Mouse (Mus musculus): ENCODE measurements around the gene Foxk1.

Foxk1 gene

DNA sequence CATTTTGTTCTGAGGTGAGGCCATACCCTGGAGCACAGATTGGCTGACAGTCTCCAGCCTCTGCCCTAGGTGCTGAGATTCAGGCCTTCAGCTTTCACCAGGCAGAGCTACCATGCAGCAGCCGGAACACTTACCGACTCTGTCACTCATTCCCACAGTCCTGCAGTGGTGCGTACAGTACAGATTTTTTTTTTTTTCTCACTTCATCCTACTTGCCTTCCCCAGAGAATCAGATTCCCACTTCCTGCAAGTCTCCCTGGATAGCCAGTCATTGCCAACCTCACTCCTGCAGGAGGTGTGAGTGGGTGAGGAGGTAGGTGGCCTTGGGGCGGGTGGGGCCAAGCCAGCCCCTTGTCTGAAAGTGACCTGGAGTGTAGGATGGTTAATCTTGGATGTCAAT, 19.0 kb downstream of the Foxk1 start:
- DNase-seq (ENCODE audit: low read depth): no peak

DNA sequence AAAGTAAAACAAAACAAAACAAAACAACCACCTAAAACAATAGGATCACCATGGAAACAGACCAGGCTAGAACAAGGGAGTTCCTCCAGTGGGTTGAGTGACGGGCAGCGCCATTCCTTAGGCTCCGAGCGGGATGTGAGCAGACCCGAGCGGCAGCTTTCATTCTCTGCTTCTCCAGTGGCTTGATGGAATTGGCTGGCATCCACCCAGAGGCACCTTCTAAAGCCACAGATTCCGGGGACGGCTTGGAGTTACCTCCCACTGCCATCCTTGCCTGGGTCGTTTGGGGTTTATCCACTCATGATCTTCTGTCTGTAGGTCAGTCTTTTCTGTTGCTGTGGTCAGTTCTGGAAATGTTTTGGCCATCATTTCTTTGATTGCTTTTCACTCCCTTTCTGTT, 19.6 kb downstream of the Foxk1 start:
- peak; percentile 25 for DNase-seq (ENCODE audit: low read depth)

DNA sequence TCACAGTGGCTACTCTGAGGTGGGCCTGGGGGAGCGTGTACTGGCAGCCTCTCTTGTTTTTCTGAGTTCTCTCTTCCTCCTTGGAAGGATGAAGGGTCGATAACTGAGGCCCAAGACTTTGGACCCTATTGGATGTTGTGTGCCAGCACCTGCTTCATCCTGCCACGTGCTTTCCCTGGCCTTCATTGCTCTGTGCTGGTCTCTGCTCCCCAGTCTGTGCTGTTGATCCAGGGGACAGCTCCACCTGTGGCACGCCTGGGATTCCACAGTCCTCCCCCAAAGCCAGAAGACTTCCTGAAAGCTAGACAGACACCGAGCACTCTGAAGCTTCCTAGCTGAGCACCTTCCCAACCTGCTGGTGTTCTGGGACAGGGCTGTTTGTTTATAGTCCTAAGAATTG, 20.6 kb downstream of the Foxk1 start:
- DNase-seq (ENCODE audit: low read depth): no peak

DNA sequence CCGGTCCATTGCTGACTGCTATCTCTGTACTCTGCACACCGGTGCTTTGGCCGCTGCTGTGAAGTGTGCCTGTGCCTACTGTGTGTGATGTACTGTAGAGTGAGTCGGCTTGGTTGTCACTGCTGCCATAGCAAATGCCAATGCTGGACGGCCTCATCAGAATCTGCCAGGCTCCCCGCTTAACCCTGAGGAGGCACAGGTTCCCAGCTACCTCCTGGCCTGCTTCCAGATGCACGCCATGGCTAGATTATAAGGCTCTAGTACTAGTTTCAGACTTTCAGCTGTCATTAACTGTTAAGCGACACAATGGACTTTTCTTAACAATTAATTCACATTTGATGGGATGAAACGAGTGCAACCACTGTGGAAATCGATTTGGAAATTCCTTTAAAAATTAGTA, 21.8 kb downstream of the Foxk1 start:
- DNase-seq (ENCODE audit: low read depth): no peak

DNA sequence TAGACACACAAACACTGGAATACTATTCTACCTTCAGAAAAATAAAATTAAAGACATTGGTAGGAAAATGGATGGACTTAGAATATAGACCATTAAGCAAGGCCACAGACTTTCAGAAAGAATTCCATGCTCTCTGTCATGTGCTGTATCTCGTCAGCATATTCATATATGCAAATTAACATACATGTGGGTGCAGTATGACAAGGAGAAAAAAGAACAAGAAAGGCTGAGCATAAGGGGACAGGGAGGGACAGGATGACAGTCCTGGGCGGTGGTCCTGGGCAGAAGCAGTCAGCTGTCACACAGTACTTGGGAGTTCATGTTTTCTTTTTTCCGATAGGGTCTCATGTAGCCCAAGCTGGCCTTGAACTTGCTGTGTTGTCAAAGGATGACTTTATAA, 22.4 kb downstream of the Foxk1 start:
- DNase-seq (ENCODE audit: low read depth): no peak

GRCm38 (mm10) chr5:142424627-142425349, 23.5 kb downstream of the Foxk1 start:
- DNase-seq (ENCODE audit: low read depth): no peak

- DNase-seq (ENCODE audit: low read depth): no peak
Measured at GRCm38 (mm10) chr5:142426476-142426875, 25.2 kb downstream of the Foxk1 start.

- no peak for DNase-seq (ENCODE audit: low read depth)
Measured at GRCm38 (mm10) chr5:142427876-142428275, 26.6 kb downstream of the Foxk1 start.

DNA sequence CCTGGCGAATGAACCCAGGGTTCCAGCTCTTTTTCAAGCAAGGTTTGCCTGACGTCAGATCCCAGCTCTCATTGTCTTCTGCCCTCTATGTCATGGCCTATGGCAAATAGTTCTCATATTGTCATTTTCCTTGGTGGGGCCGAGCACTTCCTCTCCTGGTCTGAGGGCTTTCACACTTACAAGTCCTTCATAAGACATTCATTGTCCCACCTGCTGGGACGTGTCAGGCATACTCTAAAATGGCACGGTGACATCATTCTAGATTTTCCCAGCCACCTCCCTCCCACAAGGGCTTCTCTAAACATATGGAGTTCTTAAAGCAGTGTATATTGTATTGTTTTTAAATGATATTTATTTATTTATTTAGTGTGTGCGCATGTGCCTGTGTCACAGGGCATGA, 27.4 kb downstream of the Foxk1 start:
- DNase-seq (ENCODE audit: low read depth): no peak

GRCm38 (mm10) chr5:142431029-142431428, 29.7 kb downstream of the Foxk1 start:
- DNase-seq (ENCODE audit: low read depth): no peak

GRCm38 (mm10) chr5:142431811-142432434, 30.6 kb downstream of the Foxk1 start:
- no peak for DNase-seq (ENCODE audit: low read depth)

- no peak for DNase-seq (ENCODE audit: low read depth)
Measured at GRCm38 (mm10) chr5:142432695-142433094, 31.4 kb downstream of the Foxk1 start.

GRCm38 (mm10) chr5:142434052-142434451, 32.8 kb downstream of the Foxk1 start:
- no peak for DNase-seq (ENCODE audit: low read depth)

DNA sequence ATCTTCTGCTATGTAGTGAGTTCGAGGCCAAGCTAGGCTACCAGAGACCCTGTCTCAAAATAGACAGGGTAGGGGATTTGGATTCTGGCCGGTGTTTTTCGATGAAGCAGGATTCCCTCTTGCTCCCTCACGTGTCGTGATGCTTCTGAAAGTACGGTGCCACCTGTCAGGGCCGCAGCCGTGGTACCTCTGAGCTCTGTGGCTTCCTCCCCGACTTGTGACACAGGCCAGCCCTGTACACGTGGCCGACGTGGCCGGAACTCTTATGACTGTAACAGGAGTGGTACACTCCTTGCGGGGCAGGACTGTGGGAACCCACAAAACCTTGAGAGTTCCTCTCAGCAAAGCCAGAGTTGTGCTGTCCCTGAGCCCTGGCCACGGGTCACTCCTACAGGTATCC, 34.4 kb downstream of the Foxk1 start:
- no peak for DNase-seq (ENCODE audit: low read depth)

DNA sequence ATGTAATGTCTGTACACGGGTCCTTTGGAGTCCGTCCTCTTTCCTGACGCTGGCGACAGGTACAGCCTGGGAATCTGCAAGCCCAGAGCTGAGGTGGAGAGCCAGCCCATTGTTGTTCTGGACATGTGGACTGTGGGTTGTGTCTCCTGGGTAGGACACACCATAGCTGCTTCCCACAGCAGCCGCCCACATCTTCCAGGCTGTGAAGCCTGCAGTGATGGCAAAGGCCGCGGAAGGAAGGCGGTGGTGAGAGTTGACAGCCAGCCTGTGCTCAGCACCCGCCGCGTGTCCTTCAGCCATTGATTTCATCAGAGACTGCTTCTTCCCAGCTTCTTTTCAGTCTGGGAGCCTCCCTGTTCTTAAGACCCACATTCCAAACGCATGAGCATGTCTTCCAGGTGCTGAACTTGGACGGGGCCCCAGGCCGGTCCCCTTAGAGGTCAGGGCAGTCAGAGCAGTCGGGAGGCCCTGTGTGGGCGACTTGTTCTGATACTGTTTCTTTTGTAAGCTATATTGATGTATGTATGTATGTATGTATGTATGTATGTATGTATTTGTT, 37.2 kb downstream of the Foxk1 start:
- no peak for DNase-seq (ENCODE audit: low read depth)

DNA sequence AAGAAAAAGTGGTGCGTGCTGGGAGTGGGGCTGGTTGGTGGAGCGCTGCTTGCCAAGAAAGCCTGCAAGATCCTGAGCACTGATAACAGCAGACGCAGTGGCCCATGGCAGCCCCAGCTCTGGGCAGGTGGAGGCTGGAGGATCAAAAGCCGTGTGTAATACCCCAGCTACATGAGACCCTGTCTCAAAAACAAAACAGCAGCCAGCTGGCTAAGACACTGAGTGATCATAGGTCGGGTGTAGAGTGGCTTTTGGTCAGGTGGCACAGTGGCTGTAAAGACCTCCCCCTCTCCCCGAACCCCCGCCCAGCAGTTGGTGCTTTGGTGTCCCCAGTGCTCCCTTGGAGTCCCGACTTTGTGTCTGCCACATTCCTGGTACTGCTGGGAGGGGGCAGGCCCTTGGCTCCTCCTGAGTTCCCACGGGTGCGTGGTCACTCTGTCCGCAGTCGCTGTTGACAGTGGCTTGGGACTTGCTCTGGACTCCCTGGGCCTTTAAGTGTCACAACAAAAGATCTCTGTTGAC, 38.7 kb downstream of the Foxk1 start:
- DNase-seq (ENCODE audit: low read depth): peak; percentile 70

DNA sequence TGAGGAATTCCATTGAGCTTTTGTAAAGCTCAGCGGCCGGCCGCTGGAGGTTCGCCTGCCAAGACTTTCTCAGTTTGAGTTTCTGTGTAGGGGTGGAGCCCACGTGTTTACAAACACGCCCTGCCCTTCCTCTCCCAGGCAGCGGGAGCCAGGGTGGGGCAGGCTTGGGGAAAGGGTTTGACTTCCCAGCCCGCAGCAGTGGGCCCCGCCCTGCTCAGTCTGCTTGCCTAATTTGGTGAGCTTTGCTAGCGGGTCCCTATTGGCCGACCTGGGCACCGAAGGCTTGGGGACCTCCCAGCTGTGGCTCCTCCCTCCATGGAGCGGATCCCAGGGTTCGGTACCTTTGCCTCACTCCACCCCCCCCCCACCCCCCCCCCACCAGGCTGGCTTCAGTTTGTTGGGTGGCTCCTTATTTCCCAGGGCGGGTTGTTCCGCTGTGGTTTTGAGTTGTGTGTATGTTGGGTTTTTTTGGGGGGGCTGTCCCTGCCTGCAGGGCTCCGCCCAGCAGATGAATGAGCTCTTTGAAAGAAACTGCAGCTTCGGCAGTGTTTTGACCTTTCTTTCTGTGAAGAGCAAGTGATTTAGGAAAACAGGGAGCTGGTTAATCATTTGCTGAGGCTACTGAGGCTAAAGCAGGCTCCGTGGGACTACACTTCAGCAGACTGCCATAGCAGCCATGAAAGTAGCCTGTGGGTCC, 39.3 kb downstream of the Foxk1 start:
- DNase-seq (ENCODE audit: low read depth): peak; percentile 95

GRCm38 (mm10) chr5:142441332-142442044, 40.2 kb downstream of the Foxk1 start:
- peak; percentile 87 for DNase-seq (ENCODE audit: low read depth)

DNA sequence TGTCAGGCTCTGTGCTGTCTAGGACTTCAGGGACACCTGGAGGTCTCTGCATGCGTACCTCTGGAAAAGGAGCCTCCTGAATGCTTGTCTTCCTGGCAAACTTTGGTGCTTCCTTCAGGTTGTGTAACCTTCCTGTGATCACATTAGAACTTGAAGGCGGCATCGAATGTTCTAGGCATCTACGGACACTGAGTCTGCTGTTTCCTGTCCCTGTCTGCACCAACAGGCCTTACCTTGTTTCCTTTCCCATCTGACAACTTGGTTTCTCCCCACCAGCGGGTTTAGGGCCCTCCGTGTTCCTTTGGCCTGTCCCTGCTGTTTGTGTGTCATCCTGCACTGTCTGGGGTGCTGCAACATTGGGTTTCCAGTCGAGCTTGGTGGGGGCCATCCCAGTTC, 40.7 kb downstream of the Foxk1 start:
- peak; percentile 62 for DNase-seq (ENCODE audit: low read depth)

DNA sequence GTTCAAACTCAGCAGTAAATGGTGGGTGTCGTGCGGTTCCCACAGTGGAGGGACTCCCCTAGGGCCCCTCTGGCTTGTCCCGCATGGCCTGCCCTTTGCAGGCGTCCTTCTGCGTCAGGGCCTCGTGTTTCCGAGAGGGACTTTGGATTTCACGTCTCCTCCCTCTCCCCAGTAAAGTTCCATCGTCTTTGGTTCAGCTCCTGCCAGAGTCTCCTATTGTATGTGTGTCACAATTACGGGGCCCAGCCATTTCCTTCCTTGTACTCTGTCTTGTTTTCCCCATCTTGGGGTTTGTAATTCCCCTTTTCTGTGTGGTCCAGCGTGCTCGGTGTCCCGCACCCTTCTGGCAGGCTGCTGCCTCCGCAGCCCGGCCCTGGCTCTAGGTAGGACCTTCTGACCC, 42.2 kb downstream of the Foxk1 start:
- peak; percentile 51 for DNase-seq (ENCODE audit: low read depth)

- DNase-seq (ENCODE audit: low read depth): peak; percentile 40
Measured at GRCm38 (mm10) chr5:142443994-142444393, 42.7 kb downstream of the Foxk1 start.
